Comparison of ENCODE assay signal across 8 mouse cellular contexts in the genomic region with DNA sequence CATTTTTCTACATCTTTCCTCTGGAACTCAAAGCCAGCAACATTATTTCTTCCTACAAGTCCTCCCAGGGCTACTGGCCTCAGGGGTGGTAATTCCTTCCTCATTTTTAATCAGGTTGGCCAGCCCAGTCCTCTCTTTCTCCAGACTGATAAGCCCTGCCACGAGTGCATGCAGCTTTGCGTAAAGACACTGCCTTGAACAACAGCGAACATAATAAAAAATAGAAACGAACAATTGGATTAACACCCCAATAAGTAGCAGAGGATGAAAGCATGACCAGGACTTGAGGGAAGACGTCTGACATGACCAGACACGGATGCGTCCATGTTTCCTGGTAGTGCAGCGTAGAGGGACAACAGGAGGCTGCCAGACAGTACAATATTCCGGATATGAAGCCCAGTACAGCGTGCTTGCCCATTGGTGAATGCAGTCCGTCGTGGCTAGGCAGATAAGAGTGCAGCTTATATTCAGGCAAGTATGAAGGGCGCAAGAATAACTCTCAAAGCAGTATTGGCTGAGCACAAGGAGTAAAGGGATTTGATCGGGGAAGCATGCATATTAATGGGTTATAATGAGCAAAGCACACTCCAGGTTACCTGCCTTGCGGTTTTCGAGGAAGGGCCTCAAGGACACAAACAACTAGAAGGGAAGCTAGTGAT. TPM values are rescaled to one million over a fixed set of nuclear protein-coding genes. Genes with fewer than 3 reads are reported as not detected.
A peak's percentile ranks its signal among the peaks of the same experiment; 100 is the strongest.
DNase-seq lines count a peak whose midpoint lies in the region; ATAC-seq and TF ChIP-seq lines count a peak whose summit lies in the region.

No protein-coding gene starts in this region.

- H3K9me3 ChIP-seq in E14TG2a.4 (ENCODE audit: low read length) = no peaks in the 10 kb centered on the region
- H3K9me3 ChIP-seq in forebrain, postnatal 0 days (ENCODE audit: low read length) = no peaks in the 10 kb centered on the region
- H3K9me3 ChIP-seq in liver, embryonic 14.5 days (ENCODE audit: control insufficient read depth, low read length) = no peaks in the 10 kb centered on the region

- H3K4me3 ChIP-seq in E14TG2a.4 (replicated peaks; ENCODE audit: low read length) = peak overlapping the region; percentile 88
- H3K4me3 ChIP-seq in forebrain, postnatal 0 days (ENCODE audit: low read depth, low read length) = peak overlapping the region; percentile 93
- peak overlapping the region; percentile 62 to 89 for H3K4me3 ChIP-seq in liver, embryonic 14.5 days (ENCODE audit: insufficient read depth in 1 of 2, low read depth in 2 of 2, low read length in 2 of 2)

- H3K4me1 ChIP-seq in E14TG2a.4 (replicated peaks; ENCODE audit: low read depth, low read length) = peaks cover 40% of the 10 kb centered on the region
- H3K4me1 ChIP-seq in forebrain, postnatal 0 days (ENCODE audit: insufficient read depth) = peaks cover 5% of the 10 kb centered on the region
- H3K4me1 ChIP-seq in liver, embryonic 14.5 days (replicated peaks; ENCODE audit: control insufficient read depth in 2 of 2, insufficient read depth in 2 of 2, low read length in 1 of 2) = peaks cover 28 to 30% of the 10 kb centered on the region in 2 experiments

- 39% methylated on average over 16 of the region's 16 CpGs for WGBS in forebrain, postnatal 0 days
- WGBS in liver, embryonic 14.5 days (ENCODE audit: insufficient replicate concordance) = 4% methylated on average over 16 of the region's 16 CpGs

- no peak overlapping the region for H3K27ac ChIP-seq in forebrain, postnatal 0 days (ENCODE audit: low read depth, low read length)
- H3K27ac ChIP-seq in liver, embryonic 14.5 days = peak overlapping the region; percentile 91

- peak; percentile 18 for DNase-seq in cerebellum, adult 8-10 months
- DNase-seq in cerebellum, adult 11 months = no peak
- peak; percentile 45 for DNase-seq in forebrain, postnatal 0 days
- peak; percentile 62 to 70 (median 62) for DNase-seq in liver, embryonic 14.5 days (ENCODE audit: low read depth in 3 of 3, low spot score in 3 of 3)
- no peak for DNase-seq in urinary bladder, adult 2 months (ENCODE audit: low spot score)
- no peak for DNase-seq in right cerebral cortex, postnatal 36 days (ENCODE audit: low spot score in 2 of 2)
- no peak for DNase-seq in layer of hippocampus, postnatal 36 days

- TF ChIP-seq EP300 in liver, embryonic 14.5 days (IDR thresholded peaks at IDR 0.05; ENCODE audit: low read depth) = peak; percentile 36; the same call in 1 of the 2 replicates

- no peak for TF ChIP-seq CTCF in E14TG2a.4 (conservative IDR thresholded peaks at IDR 0.05; ENCODE audit: low read length)
- no peak for TF ChIP-seq CTCF in forebrain, postnatal 0 days (IDR thresholded peaks at IDR 0.05; ENCODE audit: low read depth)
- no peak for TF ChIP-seq CTCF in liver, embryonic 14.5 days (IDR thresholded peaks at IDR 0.05; ENCODE audit: low read depth)

- no peak for ATAC-seq in forebrain, postnatal 0 days
- peak; percentile 51 for ATAC-seq in liver, embryonic 14.5 days (ENCODE audit: insufficient read depth)

- H3K9ac ChIP-seq in forebrain, postnatal 0 days = peak overlapping the region; percentile 96; the same call in 1 of the 2 replicates
- peak overlapping the region; percentile 77 for H3K9ac ChIP-seq in liver, embryonic 14.5 days (replicated peaks)

- H3K36me3 ChIP-seq in E14TG2a.4 (ENCODE audit: insufficient read depth, low read length) = no peaks in the 10 kb centered on the region
- H3K36me3 ChIP-seq in forebrain, postnatal 0 days (ENCODE audit: insufficient read depth) = no peaks in the 10 kb centered on the region
- H3K36me3 ChIP-seq in liver, embryonic 14.5 days (replicated peaks; ENCODE audit: control insufficient read depth, insufficient read depth, low read depth) = no peaks in the 10 kb centered on the region

- peaks cover 16% of the 10 kb centered on the region for H3K27me3 ChIP-seq in E14TG2a.4 (ENCODE audit: insufficient read depth, low read length)
- H3K27me3 ChIP-seq in forebrain, postnatal 0 days (ENCODE audit: insufficient read depth, low read length) = no peaks in the 10 kb centered on the region
- no peaks in the 10 kb centered on the region for H3K27me3 ChIP-seq in liver, embryonic 14.5 days (ENCODE audit: control insufficient read depth, insufficient read depth, low read length)

- peak overlapping the region; percentile 72 for H3K4me2 ChIP-seq in forebrain, postnatal 0 days (ENCODE audit: low read depth)
- peak overlapping the region; percentile 97 for H3K4me2 ChIP-seq in liver, embryonic 14.5 days (ENCODE audit: low read depth)

RNA-seq across cellular contexts. Expression of a gene that starts 0.9 kb away (rescaled TPM):
- 49.8 and 50.0 TPM in 2 replicates for total RNA-seq in forebrain, postnatal 0 days (2014; rRNA removed)
- polyA plus RNA-seq in forebrain, postnatal 0 days (2015; fragmentation: Nextera tagmentation; extraction: Ambion mirVana) = 11.4 and 13.0 TPM in 2 replicates
- 4.0 and 5.4 TPM in 2 replicates for polyA plus RNA-seq in liver, embryonic 14.5 days (2012; rRNA removed)
- 4.2 and 5.8 TPM in 2 replicates for polyA plus RNA-seq in liver, embryonic 14.5 days (2014; fragmentation: Nextera tagmentation; extraction: Ambion mirVana)
- polyA plus RNA-seq in urinary bladder, adult 2 months (2012; rRNA removed) = 6.8 and 8.9 TPM in 2 replicates
- total RNA-seq in layer of hippocampus, postnatal 36 days (2021) = 10 to 100 TPM; 11.7 to 12.7 TPM

Comparison
In these comparisons a context has a peak if more than half of its experiments do, and no peak if none do; other contexts are left out.
1. DNase-seq: peak in cerebellum, adult 8-10 months (single experiment), forebrain, postnatal 0 days (single experiment) and liver, embryonic 14.5 days (3 of 3); none in cerebellum, adult 11 months (single experiment), urinary bladder, adult 2 months (single experiment), right cerebral cortex, postnatal 36 days (0 of 2) and layer of hippocampus, postnatal 36 days (0 of 2).
2. Peak in every context shown above with its lines, with median percentiles within 50 percentile points of each other: H3K4me3 ChIP-seq.